Mouse (Mus musculus): ENCODE measurements around the gene Cntln. TPM values are rescaled to one million over a fixed set of nuclear protein-coding genes. Genes with fewer than 3 reads are reported as not detected.

The Cntln gene
- polyA plus RNA-seq, 1 experiment from 2014 or later: 5.8 TPM

DNA sequence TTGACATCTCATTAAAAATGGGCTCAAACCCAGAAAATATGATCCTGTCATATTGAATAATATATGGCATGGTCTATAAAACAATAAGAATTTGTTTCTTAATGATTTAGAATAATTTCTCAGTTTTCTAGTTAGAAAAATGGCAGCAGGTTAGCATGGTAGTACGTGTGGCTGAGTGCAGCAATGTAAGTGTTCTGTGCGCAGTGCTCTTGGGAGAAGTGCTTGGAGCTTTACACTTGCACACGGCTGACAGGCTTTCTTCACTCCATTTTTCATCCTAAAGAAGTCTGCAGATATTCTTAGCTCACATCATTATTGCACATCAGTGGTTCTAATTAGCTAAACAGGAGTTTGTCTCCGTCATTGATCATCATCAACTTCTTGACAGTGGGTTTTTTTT lies 60.0 kb downstream of the Cntln start:
- no peak overlapping the region for H3K4me3 ChIP-seq (ENCODE audit: low read depth, low read length)
- H3K27ac ChIP-seq (ENCODE audit: low read length): no peak overlapping the region
- H3K9me3 ChIP-seq (ENCODE audit: low read length): no peaks in the 10 kb centered on the region
- no peak overlapping the region for H3K9ac ChIP-seq (replicated peaks; ENCODE audit: low read depth)
- no peak overlapping the region for H3K4me2 ChIP-seq (replicated peaks; ENCODE audit: low read depth, low read length)
- H3K4me1 ChIP-seq (ENCODE audit: insufficient read depth, low read depth, low read length): no peaks in the 10 kb centered on the region
- TF ChIP-seq CTCF (IDR thresholded peaks at IDR 0.05) (no peak), EP300 (IDR thresholded peaks at IDR 0.05) (no peak)
- H3K27me3 ChIP-seq (replicated peaks; ENCODE audit: insufficient read depth, low read length): no peaks in the 10 kb centered on the region
- H3K36me3 ChIP-seq (ENCODE audit: insufficient read depth, low read length): no peaks in the 10 kb centered on the region
- no peak for ATAC-seq
- 67% methylated on average over 4 of the region's 4 CpGs for WGBS
- DNase-seq (ENCODE audit: low spot score): no peak

DNA sequence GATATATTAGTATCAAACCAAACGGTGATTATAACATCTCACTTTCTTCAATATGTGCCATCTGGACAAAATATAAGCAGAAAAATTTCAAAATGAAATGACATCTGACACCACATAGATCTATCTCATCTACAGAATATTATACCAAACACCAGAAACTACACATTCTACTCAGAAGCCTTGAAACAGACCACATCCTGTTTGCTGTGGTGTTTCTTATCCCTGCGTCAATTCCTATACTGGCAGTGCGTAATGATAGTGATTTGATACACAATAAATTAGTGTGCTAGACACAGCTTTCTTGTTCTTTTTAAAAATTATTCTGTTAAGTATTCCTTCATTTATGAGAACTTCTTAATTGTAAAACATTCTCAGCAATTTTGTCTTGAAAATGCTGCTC lies 62.3 kb downstream of the Cntln start:
- Histone ChIP-seq H3K27ac (ENCODE audit: low read length) (no peak overlapping the region), H3K4me3 (ENCODE audit: low read depth, low read length) (no peak overlapping the region), H3K9me3 (ENCODE audit: low read length) (no peaks in the 10 kb centered on the region), H3K4me2 (replicated peaks; ENCODE audit: low read depth, low read length) (no peak overlapping the region), H3K9ac (replicated peaks; ENCODE audit: low read depth) (no peak overlapping the region), H3K4me1 (ENCODE audit: insufficient read depth, low read depth, low read length) (no peaks in the 10 kb centered on the region), H3K27me3 (replicated peaks; ENCODE audit: insufficient read depth, low read length) (no peaks in the 10 kb centered on the region), H3K36me3 (ENCODE audit: insufficient read depth, low read length) (no peaks in the 10 kb centered on the region)
- TF ChIP-seq CTCF (IDR thresholded peaks at IDR 0.05): no peak
- no peak for TF ChIP-seq EP300 (IDR thresholded peaks at IDR 0.05)
- WGBS: 76% methylated on average over 3 of the region's 3 CpGs
- DNase-seq (ENCODE audit: low spot score) (no peak), ATAC-seq (no peak)

DNA sequence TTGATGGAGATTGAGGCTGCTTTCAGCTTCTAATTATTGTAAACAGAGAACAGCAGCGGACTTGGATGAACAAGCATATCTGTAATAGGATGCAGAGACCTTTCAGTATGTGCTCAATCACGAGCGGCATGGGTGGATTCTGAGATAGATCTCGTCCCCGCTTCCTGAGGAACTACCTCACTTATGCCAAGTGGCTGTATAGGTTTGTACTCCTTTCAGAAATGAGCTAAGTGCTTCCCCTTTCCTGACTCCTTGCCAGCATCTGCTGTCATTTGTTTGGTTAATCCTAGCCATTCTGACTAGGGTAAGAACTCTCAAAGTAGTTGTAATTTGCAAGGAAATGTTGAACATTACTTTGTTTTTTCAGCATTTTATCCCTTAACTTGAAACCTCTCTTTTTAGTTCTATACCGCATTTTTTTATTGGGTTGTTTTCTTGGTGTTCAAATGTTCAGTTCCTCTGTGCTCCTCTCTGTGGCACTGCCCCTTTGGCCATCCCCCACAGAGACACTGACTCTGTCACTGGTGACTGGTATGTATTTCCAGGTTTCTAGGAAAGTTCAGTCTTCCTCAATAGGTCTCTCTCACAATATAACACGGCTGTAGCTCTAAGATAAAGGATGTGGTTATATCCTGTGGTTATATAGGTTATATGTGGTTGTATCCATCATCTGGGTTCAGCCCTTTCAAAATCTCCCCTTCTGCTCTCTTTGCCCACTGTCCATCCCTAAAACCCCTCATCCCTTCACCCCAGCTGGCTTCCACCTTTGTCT lies 93.0 kb downstream of the Cntln start:
- Histone ChIP-seq H3K9me3 (ENCODE audit: low read length) (no peaks in the 10 kb centered on the region), H3K9ac (replicated peaks; ENCODE audit: low read depth) (no peak overlapping the region), H3K27ac (ENCODE audit: low read length) (no peak overlapping the region), H3K4me2 (replicated peaks; ENCODE audit: low read depth, low read length) (no peak overlapping the region), H3K36me3 (ENCODE audit: insufficient read depth, low read length) (no peaks in the 10 kb centered on the region), H3K4me3 (ENCODE audit: low read depth, low read length) (no peak overlapping the region), H3K4me1 (ENCODE audit: insufficient read depth, low read depth, low read length) (no peaks in the 10 kb centered on the region), H3K27me3 (replicated peaks; ENCODE audit: insufficient read depth, low read length) (no peaks in the 10 kb centered on the region)
- ATAC-seq (no peak), DNase-seq (ENCODE audit: low spot score) (peak; percentile 29)
- TF ChIP-seq EP300 (IDR thresholded peaks at IDR 0.05): no peak
- no peak for TF ChIP-seq CTCF (IDR thresholded peaks at IDR 0.05)
- WGBS: 36% methylated on average over 7 of the region's 7 CpGs

DNA sequence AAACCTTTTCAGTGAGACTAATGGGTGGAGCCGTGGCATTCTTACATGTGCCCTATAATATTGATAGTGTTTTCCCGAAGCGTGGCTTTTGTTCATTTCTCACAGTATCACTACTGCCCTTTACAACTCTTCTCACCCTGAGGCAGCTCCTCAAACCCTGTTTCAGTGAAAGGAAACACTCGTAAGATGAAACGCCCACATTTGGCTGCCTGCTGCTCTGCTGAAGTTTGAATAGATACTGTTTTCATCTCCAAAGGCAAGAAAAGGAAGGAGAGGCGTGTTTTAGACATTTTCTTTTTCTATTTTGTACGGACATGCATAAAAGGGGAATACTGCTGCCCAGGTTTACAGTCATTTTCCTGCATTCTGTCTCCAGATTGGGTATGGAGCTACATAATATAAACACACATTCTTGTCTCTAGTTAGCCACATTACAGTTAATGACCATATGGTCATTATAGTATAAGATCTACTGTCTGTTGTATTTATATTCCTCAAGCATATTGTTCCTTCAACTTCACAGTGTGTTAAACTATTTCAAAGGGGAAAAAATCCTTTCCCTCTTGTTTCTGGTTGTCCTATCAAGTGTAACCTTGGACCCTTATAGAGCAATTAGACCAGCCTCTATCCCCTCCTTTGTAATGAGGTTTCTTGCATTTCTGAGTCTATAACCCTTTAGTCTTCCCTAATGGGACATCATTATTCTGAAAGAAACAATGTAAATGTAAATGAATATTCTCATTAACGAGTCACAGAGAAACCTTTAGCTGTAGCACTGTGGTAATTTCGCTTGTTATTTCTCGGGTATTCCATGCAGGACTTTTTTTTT lies 111.6 kb downstream of the Cntln start:
- 81% methylated on average over 10 of the region's 10 CpGs for WGBS
- Histone ChIP-seq H3K36me3 (ENCODE audit: insufficient read depth, low read length) (no peaks in the 10 kb centered on the region), H3K27ac (ENCODE audit: low read length) (no peak overlapping the region), H3K4me3 (ENCODE audit: low read depth, low read length) (no peak overlapping the region), H3K9me3 (ENCODE audit: low read length) (no peaks in the 10 kb centered on the region), H3K4me2 (replicated peaks; ENCODE audit: low read depth, low read length) (no peak overlapping the region), H3K27me3 (replicated peaks; ENCODE audit: insufficient read depth, low read length) (no peaks in the 10 kb centered on the region), H3K9ac (replicated peaks; ENCODE audit: low read depth) (no peak overlapping the region), H3K4me1 (ENCODE audit: insufficient read depth, low read depth, low read length) (no peaks in the 10 kb centered on the region)
- DNase-seq (ENCODE audit: low spot score) (no peak), ATAC-seq (no peak)
- no peak for TF ChIP-seq CTCF (IDR thresholded peaks at IDR 0.05)
- TF ChIP-seq EP300 (IDR thresholded peaks at IDR 0.05): no peak

DNA sequence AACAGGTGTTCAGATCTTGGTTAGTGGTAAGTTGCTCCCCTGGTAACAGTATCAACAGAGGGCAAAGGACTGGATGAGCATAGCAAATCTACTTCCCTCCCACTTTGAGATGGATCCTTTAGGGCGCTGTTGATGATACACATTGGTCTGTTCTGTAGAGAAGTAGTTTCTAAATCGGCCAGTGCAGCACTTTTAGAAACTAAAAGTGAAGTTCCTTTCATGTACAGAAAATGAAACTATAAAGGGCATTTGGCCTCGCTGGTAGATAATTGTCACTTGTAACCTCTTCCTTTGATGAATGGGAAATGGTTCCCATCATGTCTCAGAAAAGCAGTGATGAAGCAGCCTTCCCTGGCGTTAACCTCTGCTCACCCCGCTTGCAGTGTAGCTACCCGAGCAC lies 121.5 kb downstream of the Cntln start:
- no peaks in the 10 kb centered on the region for H3K27me3 ChIP-seq (replicated peaks; ENCODE audit: insufficient read depth, low read length)
- no peak overlapping the region for H3K4me3 ChIP-seq (ENCODE audit: low read depth, low read length)
- DNase-seq (ENCODE audit: low spot score): no peak
- no peak overlapping the region for H3K27ac ChIP-seq (ENCODE audit: low read length)
- no peaks in the 10 kb centered on the region for H3K36me3 ChIP-seq (ENCODE audit: insufficient read depth, low read length)
- no peak overlapping the region for H3K4me2 ChIP-seq (replicated peaks; ENCODE audit: low read depth, low read length)
- ATAC-seq: no peak
- WGBS: 78% methylated on average over 6 of the region's 6 CpGs
- no peak overlapping the region for H3K9ac ChIP-seq (replicated peaks; ENCODE audit: low read depth)
- no peaks in the 10 kb centered on the region for H3K4me1 ChIP-seq (ENCODE audit: insufficient read depth, low read depth, low read length)
- TF ChIP-seq CTCF (IDR thresholded peaks at IDR 0.05) (no peak), EP300 (IDR thresholded peaks at IDR 0.05) (no peak)
- no peaks in the 10 kb centered on the region for H3K9me3 ChIP-seq (ENCODE audit: low read length)

DNA sequence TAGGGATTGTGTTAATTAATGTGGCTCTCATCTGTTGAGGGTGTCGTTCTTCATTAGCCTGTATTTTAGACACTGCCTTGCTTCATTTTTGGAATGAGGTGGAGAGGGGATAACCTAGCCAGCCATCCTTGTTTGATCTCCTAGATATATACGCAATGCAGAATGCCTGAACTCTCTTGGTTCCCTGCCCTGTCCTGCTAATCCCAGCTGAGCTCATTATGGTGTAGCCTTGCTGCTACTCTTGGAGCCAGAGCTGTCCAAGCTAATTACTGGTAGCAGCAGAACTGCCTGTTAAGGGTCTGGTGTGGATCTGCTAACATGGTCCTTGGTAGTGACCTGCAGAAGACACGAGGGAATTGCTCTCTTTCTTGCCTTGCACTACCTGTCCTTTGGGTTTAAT lies 122.7 kb downstream of the Cntln start:
- DNase-seq (ENCODE audit: low spot score): no peak
- Histone ChIP-seq H3K4me2 (replicated peaks; ENCODE audit: low read depth, low read length) (no peak overlapping the region), H3K27me3 (replicated peaks; ENCODE audit: insufficient read depth, low read length) (no peaks in the 10 kb centered on the region), H3K9ac (replicated peaks; ENCODE audit: low read depth) (no peak overlapping the region), H3K4me1 (ENCODE audit: insufficient read depth, low read depth, low read length) (no peaks in the 10 kb centered on the region), H3K9me3 (ENCODE audit: low read length) (no peaks in the 10 kb centered on the region), H3K36me3 (ENCODE audit: insufficient read depth, low read length) (no peaks in the 10 kb centered on the region), H3K27ac (ENCODE audit: low read length) (no peak overlapping the region), H3K4me3 (ENCODE audit: low read depth, low read length) (no peak overlapping the region)
- 85% methylated on average over 3 of the region's 3 CpGs for WGBS
- TF ChIP-seq EP300 (IDR thresholded peaks at IDR 0.05): no peak
- TF ChIP-seq CTCF (IDR thresholded peaks at IDR 0.05): no peak
- ATAC-seq: no peak
